Mouse (Mus musculus): ENCODE results near the gene Mylk.

- TF ChIP-seq POLR2A (IDR thresholded peaks at IDR 0.05; ENCODE audit: low read depth, low read length) (no peak), CTCF (IDR thresholded peaks at IDR 0.05; ENCODE audit: extremely low read depth, insufficient read length, insufficient replicate concordance, low read depth, low read length) (no peak)
Measured at GRCm38 (mm10) chr16:35051066-35051465, 306.1 kb downstream of the Mylk start.

Data from small intestine, adult 2 months (tissue).